Mouse (Mus musculus) intestine, postnatal 0 days (tissue): ENCODE measurements around the gene Lmo1. TPM values are rescaled to one million over a fixed set of nuclear protein-coding genes. Genes with fewer than 3 reads are reported as not detected.

Experiments
- ATAC-seq: fragments of 200-750 bp; cut with Nextera tagmentation; 2 replicates; pipeline ENCODE4 v1.8.0; 2017; ENCODE audit warnings: mild to moderate bottlenecking, moderate TSS enrichment, moderate library complexity
- H3K27ac ChIP-seq: fragments of 300-500 bp; sonication (generic); 2 replicates; pipeline ENCODE4 v1.5.1; 2014; ENCODE audit warnings: mild to moderate bottlenecking, low read depth, low read length, moderate library complexity
- H3K27me3 ChIP-seq: fragments of 300-500 bp; sonication (generic); replicated peaks from 2 replicates; pipeline ENCODE4 v1.6.1; 2014; ENCODE audit warnings: low read length, mixed read lengths; ENCODE audit not compliant: control insufficient read depth, insufficient read depth
- H3K36me3 ChIP-seq: fragments of 300-500 bp; sonication (generic); 2 replicates; pipeline ENCODE4 v1.6.1; 2014; ENCODE audit warnings: mild to moderate bottlenecking, moderate library complexity; ENCODE audit not compliant: control insufficient read depth, insufficient read depth
- H3K4me1 ChIP-seq: fragments of 300-500 bp; sonication (generic); replicated peaks from 2 replicates; pipeline ENCODE4 v1.6.1; 2014; ENCODE audit warnings: antibody characterized with exemption, low read length, mixed read lengths; ENCODE audit not compliant: control insufficient read depth, insufficient read depth
- H3K4me2 ChIP-seq: fragments of 300-500 bp; sonication (generic); replicated peaks from 2 replicates; pipeline ENCODE4 v1.6.1; 2014; ENCODE audit warnings: low read depth, mild to moderate bottlenecking, moderate library complexity
- H3K4me3 ChIP-seq: fragments of 300-500 bp; sonication (generic); 2 replicates; pipeline ENCODE4 v1.5.1; 2014; ENCODE audit warnings: low read depth, low read length
- H3K9ac ChIP-seq: fragments of 300-500 bp; sonication (generic); 2 replicates; pipeline ENCODE4 v1.6.1; 2014; ENCODE audit warnings: mild to moderate bottlenecking, low read depth, low read length
- H3K9me3 ChIP-seq: fragments of 300-500 bp; sonication (generic); 2 replicates; pipeline ENCODE4 v1.6.1; 2016; ENCODE audit warnings: mixed run types; ENCODE audit not compliant: control insufficient read depth
- CTCF ChIP-seq: sonication (generic); IDR thresholded peaks from 2 replicates; pipeline ENCODE4 v1.5.1; 2016; ENCODE audit warnings: low read depth, mild to moderate bottlenecking, control low read depth, antibody characterized with exemption, moderate library complexity
- WGBS: fragments of 180-500 bp; shearing (Covaris S2); extraction: QIAGEN DNeasy Blood & Tissue Kit; methylation state at CpG from one replicate; pipeline ENCODE4 v1.1.7; 2014; 5-methylcytosine and 5-hydroxymethylcytosine counted together
- polyA plus RNA-seq: library from polyadenylated mRNA; unstranded; fragments of >200 nt; fragmentation: Nextera tagmentation; extraction: Ambion mirVana; gene quantifications from 2 replicates; pipeline ENCODE4 v1.2.1, GENCODE M21; 2015

The Lmo1 gene
- polyA plus RNA-seq, 1 experiment from 2014 or later, result 2.3 TPM

DNA sequence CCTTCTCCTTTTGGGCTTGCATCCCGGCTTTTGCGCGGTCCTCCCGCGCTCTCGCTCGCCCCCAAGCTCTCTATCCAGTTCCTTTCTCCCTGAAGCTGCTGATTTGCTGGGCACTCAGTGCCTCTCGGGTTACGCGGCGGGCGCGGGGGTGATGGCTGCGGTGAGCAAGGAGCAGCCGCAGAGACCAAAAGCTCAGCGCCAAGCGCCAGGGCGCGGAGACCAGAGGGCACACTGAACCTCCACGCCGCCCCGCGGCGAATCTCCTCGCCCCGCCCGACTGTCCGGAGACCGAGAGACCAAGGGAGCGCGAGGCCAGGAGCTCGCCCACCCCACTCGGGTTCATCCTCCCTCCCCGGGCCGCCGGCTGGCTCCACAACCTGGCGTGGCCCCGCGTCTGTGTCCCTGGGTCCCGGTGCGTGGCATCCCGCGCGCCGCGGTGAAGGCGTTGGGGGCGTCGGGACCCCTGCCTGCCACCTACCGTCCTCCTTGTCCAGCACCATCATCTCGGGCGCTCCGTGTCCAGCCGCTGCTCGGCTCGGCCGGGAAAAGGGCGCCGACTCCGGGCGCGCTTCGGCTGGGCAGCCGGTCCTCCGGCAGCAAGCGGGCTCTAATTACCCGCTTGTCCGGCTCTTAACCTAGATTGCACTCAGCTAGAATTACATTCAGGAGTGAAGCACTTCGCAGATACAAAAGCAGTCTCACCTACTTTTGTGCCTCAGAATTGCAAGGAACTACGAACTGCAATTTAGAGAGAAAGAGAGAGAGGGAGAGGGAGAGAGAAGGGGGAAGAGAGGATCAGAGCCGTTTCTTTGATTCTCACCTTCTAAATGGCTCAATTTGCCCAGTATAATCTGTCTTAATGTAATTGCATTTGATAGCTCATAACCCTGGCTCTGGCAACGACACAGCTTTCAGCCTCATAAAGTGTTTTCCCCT is 5.2 kb downstream of the Lmo1 start:
- H3K4me1 ChIP-seq, result 0 out of 2 replicates have a peak, but pooled peaks cover 4% of the 10 kb centered on the region
- H3K4me3 ChIP-seq, result peak overlapping the region; percentile 42
- ATAC-seq, result no peak
- H3K9ac ChIP-seq, result no peak overlapping the region
- no peak overlapping the region for H3K27ac ChIP-seq
- no peaks in the 10 kb centered on the region for H3K9me3 ChIP-seq
- peaks cover 57% of the 10 kb centered on the region for H3K27me3 ChIP-seq
- no peaks in the 10 kb centered on the region for H3K36me3 ChIP-seq
- WGBS, result under 1% methylated on average over 72 of the region's 72 CpGs
- no peak for TF ChIP-seq CTCF
- peak overlapping the region; percentile 74 for H3K4me2 ChIP-seq

DNA sequence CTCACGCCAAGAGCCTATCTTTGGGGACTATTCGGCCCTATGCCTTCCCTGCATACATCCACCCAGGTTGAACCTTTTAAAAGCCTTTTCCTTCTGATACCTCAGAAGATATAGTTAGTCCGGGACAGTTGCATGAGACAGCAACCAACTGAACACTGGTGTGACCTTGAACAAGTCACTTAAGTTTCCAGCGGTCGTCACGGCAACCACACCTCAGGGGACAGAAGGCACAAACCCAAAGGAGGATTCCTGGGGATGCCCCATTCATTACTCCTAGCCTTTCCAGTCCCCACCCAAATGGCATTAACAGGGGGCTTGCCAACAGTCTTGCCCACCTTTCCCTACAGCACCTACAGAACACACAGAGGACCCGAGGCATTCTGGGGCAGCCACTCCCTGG is 6.3 kb downstream of the Lmo1 start:
- Histone ChIP-seq H3K4me3 (no peak overlapping the region), H3K9me3 (no peaks in the 10 kb centered on the region), H3K4me2 (no peak overlapping the region), H3K4me1 (no peaks in the 10 kb centered on the region), H3K9ac (no peak overlapping the region), H3K27me3 (peaks cover 48% of the 10 kb centered on the region), H3K27ac (no peak overlapping the region), H3K36me3 (no peaks in the 10 kb centered on the region)
- WGBS, result 86% methylated on average over 7 of the region's 7 CpGs
- TF ChIP-seq CTCF, result no peak
- ATAC-seq, result no peak

DNA sequence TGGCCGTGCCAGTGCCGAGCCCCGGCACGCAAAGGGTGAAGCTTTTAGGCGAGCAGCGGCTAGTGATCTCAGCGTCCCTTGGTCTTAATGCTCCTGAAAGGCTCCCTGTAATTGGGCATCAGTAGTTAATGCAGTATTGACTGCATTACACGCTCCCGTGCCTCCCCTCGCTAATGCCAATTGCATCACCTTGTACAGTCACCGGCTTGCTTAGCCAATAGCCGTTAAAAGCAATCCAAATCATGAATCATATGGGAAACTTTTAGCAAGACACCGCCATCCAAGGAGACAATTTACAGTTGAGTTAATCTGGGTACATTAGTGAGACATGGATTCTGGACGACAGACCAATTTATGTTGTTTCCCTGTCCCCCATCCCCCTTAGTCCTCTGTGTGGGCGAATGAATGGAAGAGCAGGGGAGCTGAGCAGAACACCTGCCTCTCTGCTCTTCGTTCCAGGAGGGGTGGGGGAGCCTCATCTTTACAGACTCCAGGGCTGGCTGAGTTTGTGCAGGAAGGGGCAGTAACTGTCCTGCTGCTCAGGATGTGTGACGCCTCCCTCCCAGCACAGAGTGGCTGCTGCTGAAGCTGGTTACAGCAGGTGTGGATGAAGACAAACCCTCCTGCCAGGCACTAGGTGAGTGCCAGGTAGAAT is 8.9 kb downstream of the Lmo1 start:
- Histone ChIP-seq H3K4me1 (no peaks in the 10 kb centered on the region), H3K27me3 (peaks cover 29% of the 10 kb centered on the region), H3K4me3 (no peak overlapping the region), H3K27ac (no peak overlapping the region), H3K9me3 (no peaks in the 10 kb centered on the region), H3K4me2 (no peak overlapping the region), H3K9ac (no peak overlapping the region), H3K36me3 (no peaks in the 10 kb centered on the region)
- 77% methylated on average over 17 of the region's 17 CpGs for WGBS
- no peak for ATAC-seq
- no peak for TF ChIP-seq CTCF

- no peak overlapping the region for H3K27ac ChIP-seq
- H3K4me2 ChIP-seq, result no peak overlapping the region
- no peak overlapping the region for H3K9ac ChIP-seq
- H3K4me3 ChIP-seq, result no peak overlapping the region
- H3K9me3 ChIP-seq, result no peaks in the 10 kb centered on the region
- no peaks in the 10 kb centered on the region for H3K4me1 ChIP-seq
- H3K36me3 ChIP-seq, result no peaks in the 10 kb centered on the region
- no peak for ATAC-seq
- TF ChIP-seq CTCF, result no peak
- 79% methylated on average over 11 of the region's 11 CpGs for WGBS
- no peaks in the 10 kb centered on the region for H3K27me3 ChIP-seq
These were observed 20.7 kb downstream of the Lmo1 start for GRCm38 (mm10) chr7:109154331-109154730.

GRCm38 (mm10) chr7:109153538-109153937 is 21.5 kb downstream of the Lmo1 start:
- Histone ChIP-seq H3K4me2 (no peak overlapping the region), H3K9me3 (no peaks in the 10 kb centered on the region), H3K9ac (no peak overlapping the region), H3K27ac (no peak overlapping the region), H3K4me3 (no peak overlapping the region), H3K27me3 (no peaks in the 10 kb centered on the region), H3K4me1 (no peaks in the 10 kb centered on the region), H3K36me3 (no peaks in the 10 kb centered on the region)
- no peak for TF ChIP-seq CTCF
- 77% methylated on average over 5 of the region's 5 CpGs for WGBS
- ATAC-seq, result no peak

DNA sequence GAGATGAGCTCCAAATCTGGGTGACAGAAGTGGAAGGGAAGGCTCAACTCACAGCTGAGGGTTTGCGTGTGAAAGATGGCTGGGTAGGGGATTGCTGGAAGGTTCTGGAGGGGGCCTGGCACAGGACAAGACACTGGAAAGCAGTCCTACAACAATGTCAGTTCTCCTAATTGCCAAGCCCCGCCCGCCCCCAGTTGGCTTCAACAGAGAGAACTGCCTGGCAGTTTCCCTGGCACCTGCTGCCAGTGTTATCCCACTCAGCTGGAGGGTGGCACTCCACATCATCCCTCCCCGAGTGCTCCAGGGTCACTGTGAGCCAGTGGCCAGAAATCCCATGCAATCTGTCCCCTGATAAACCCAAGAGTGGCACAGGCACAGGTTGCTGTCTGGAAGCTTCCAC is 23.9 kb downstream of the Lmo1 start:
- TF ChIP-seq CTCF, result no peak
- Histone ChIP-seq H3K4me2 (no peak overlapping the region), H3K4me3 (no peak overlapping the region), H3K4me1 (no peaks in the 10 kb centered on the region), H3K9ac (no peak overlapping the region), H3K27ac (no peak overlapping the region), H3K9me3 (no peaks in the 10 kb centered on the region), H3K27me3 (no peaks in the 10 kb centered on the region), H3K36me3 (no peaks in the 10 kb centered on the region)
- WGBS, result 85% methylated on average over 4 of the region's 4 CpGs
- ATAC-seq, result no peak
